Mouse (Mus musculus) C2C12 (cell line): ENCODE measurements around the gene Slc4a4.

Source experiments
- CTCF ChIP-seq: IDR thresholded peaks from one replicate; pipeline ENCODE4 v1.5.1; 2011; ENCODE audit not compliant: control insufficient read depth, insufficient read depth, insufficient read length
- FOSL1 ChIP-seq: IDR thresholded peaks from one replicate; pipeline ENCODE4 v1.8.0; 2011; ENCODE audit warnings: mild to moderate bottlenecking, low read length; ENCODE audit not compliant: poor library complexity, insufficient read depth, severe bottlenecking
- MAX ChIP-seq: IDR thresholded peaks from one replicate; pipeline ENCODE4 v1.6.1; 2011; ENCODE audit warnings: mild to moderate bottlenecking, control low read depth

- no peak for TF ChIP-seq MAX
- no peak for TF ChIP-seq CTCF
- TF ChIP-seq FOSL1: no peak
These were observed 201.8 kb downstream of the Slc4a4 start for GRCm38 (mm10) chr5:89088462-89088861.
